Mouse (Mus musculus) heart, embryonic 15.5 days (tissue): ENCODE measurements around the gene Grk6. TPM values are rescaled to one million over a fixed set of nuclear protein-coding genes. Genes with fewer than 3 reads are reported as not detected.

Experiments
- microRNA-seq: library from miRNA; unstranded; fragments of <30 nt; microRNA quantifications from one replicate; pipeline ENCODE4, GENCODE M21; 2016
- polyA plus RNA-seq: library from polyadenylated mRNA; unstranded; fragments of >200 nt; fragmentation: Nextera tagmentation; extraction: Ambion mirVana; gene quantifications from 2 replicates; pipeline ENCODE4 v1.2.1, GENCODE M21; 2015

The Grk6 gene
- polyA plus RNA-seq, 1 experiment from 2014 or later = 15.5 TPM

Small RNA genes lying within 50 kb of the gene (microRNA-seq; reads per million reads assigned to microRNA genes)
- not detected for gene Mir6943
- gene Mir6944 = 13.4 reads per million, percentile 29 among the genes with 10 or more reads in this experiment
- gene Mir6945 = 5.3 reads per million, percentile 19 among the genes with 10 or more reads in this experiment

Other genes with a start within 250 kb of the Grk6 start
- 41.5 and 42.5 TPM in 2 replicates for gene Nsd1, start 235.3 kb upstream of the Grk6 start, polyA plus RNA-seq
- gene Prelid1, start 124.6 kb upstream of the Grk6 start, polyA plus RNA-seq = 285 and 333 TPM in 2 replicates
- 63.9 and 74.2 TPM in 2 replicates for gene Rab24, start 123.1 kb upstream of the Grk6 start, polyA plus RNA-seq
- gene Mxd3, start 115.2 kb upstream of the Grk6 start, polyA plus RNA-seq = 21.8 and 28.7 TPM in 2 replicates
- gene Lman2, start 82.3 kb upstream of the Grk6 start, polyA plus RNA-seq = 71.6 and 88.3 TPM in 2 replicates
- gene Rgs14, start 75.3 kb upstream of the Grk6 start, polyA plus RNA-seq = 0.42 and 1.9 TPM in 2 replicates
- not detected in 2 replicates for gene Slc34a1, start 46.9 kb upstream of the Grk6 start, polyA plus RNA-seq
- not detected in 2 replicates for gene Pfn3, start 29.8 kb upstream of the Grk6 start, polyA plus RNA-seq
- 0.10 and 1.2 TPM in 2 replicates for gene F12, start 18.3 kb upstream of the Grk6 start, polyA plus RNA-seq
- gene Prr7, start 19.2 kb downstream of the Grk6 start, polyA plus RNA-seq = 0.18 and 0.30 TPM in 2 replicates
- 60.1 and 77.2 TPM in 2 replicates for gene Dbn1, start 43.0 kb downstream of the Grk6 start, polyA plus RNA-seq
- 221 and 251 TPM in 2 replicates for gene Pdlim7, start 68.6 kb downstream of the Grk6 start, polyA plus RNA-seq
- 1.3 and 3.0 TPM in 2 replicates for gene Dok3, start 84.2 kb downstream of the Grk6 start, polyA plus RNA-seq
- gene Ddx41, start 91.6 kb downstream of the Grk6 start, polyA plus RNA-seq = 23.6 and 34.7 TPM in 2 replicates
- gene Fam193b, start 126.0 kb downstream of the Grk6 start, polyA plus RNA-seq = 17.1 and 22.6 TPM in 2 replicates
- 103 TPM in 2 replicates for gene Tmed9, start 128.7 kb downstream of the Grk6 start, polyA plus RNA-seq
- 16.5 and 23.4 TPM in 2 replicates for gene B4galt7, start 154.8 kb downstream of the Grk6 start, polyA plus RNA-seq
- gene Caml, start 177.9 kb downstream of the Grk6 start, polyA plus RNA-seq = 37.9 and 38.2 TPM in 2 replicates
- 16.7 and 20.4 TPM in 2 replicates for gene Ddx46, start 190.0 kb downstream of the Grk6 start, polyA plus RNA-seq
- gene B230219D22Rik, start 248.1 kb downstream of the Grk6 start, polyA plus RNA-seq = 50.5 and 54.9 TPM in 2 replicates